Mouse (Mus musculus): ENCODE measurements around the gene Exoc8. TPM values are rescaled to one million over a fixed set of nuclear protein-coding genes. Genes with fewer than 3 reads are reported as not detected.

The Exoc8 gene
- polyA plus RNA-seq, 1 experiment from 2014 or later, result 14.1 TPM

- peaks cover 44% of the 10 kb centered on the region for H3K36me3 ChIP-seq (ENCODE audit: control insufficient read depth, insufficient read depth, low read length)
- H3K4me1 ChIP-seq (ENCODE audit: control insufficient read depth, insufficient read depth, low read length), result no peaks in the 10 kb centered on the region
- no peak overlapping the region for H3K27ac ChIP-seq (ENCODE audit: low read length)
- no peak for ATAC-seq
- H3K9ac ChIP-seq (ENCODE audit: low read depth, low read length), result no peak overlapping the region
- no peaks in the 10 kb centered on the region for H3K27me3 ChIP-seq (ENCODE audit: control insufficient read depth, insufficient read depth, low read depth, low read length)
- H3K9me3 ChIP-seq (replicated peaks; ENCODE audit: control insufficient read depth, low read length, poor library complexity, severe bottlenecking), result no peaks in the 10 kb centered on the region
- no peak overlapping the region for H3K4me3 ChIP-seq (ENCODE audit: low read depth, low read length)
- 81% methylated on average over 17 of the region's 17 CpGs for WGBS
- H3K4me2 ChIP-seq (ENCODE audit: low read length), result no peak overlapping the region
These were observed 14.7 kb upstream of the Exoc8 start for GRCm38 (mm10) chr8:124911938-124912872.

- no peaks in the 10 kb centered on the region for H3K27me3 ChIP-seq (ENCODE audit: control insufficient read depth, insufficient read depth, low read depth, low read length)
- ATAC-seq, result no peak
- H3K4me1 ChIP-seq (ENCODE audit: control insufficient read depth, insufficient read depth, low read length), result peaks cover 2% of the 10 kb centered on the region; the same call in 1 of the 2 replicates
- peaks cover 49% of the 10 kb centered on the region for H3K36me3 ChIP-seq (ENCODE audit: control insufficient read depth, insufficient read depth, low read length)
- H3K4me3 ChIP-seq (ENCODE audit: low read depth, low read length), result no peak overlapping the region
- no peak overlapping the region for H3K4me2 ChIP-seq (ENCODE audit: low read length)
- H3K9me3 ChIP-seq (replicated peaks; ENCODE audit: control insufficient read depth, low read length, poor library complexity, severe bottlenecking), result no peaks in the 10 kb centered on the region
- no peak overlapping the region for H3K9ac ChIP-seq (ENCODE audit: low read depth, low read length)
- WGBS, result 90% methylated on average over 10 of the region's 10 CpGs
- no peak overlapping the region for H3K27ac ChIP-seq (ENCODE audit: low read length)
These were observed 12.8 kb upstream of the Exoc8 start for GRCm38 (mm10) chr8:124910349-124910748.

DNA sequence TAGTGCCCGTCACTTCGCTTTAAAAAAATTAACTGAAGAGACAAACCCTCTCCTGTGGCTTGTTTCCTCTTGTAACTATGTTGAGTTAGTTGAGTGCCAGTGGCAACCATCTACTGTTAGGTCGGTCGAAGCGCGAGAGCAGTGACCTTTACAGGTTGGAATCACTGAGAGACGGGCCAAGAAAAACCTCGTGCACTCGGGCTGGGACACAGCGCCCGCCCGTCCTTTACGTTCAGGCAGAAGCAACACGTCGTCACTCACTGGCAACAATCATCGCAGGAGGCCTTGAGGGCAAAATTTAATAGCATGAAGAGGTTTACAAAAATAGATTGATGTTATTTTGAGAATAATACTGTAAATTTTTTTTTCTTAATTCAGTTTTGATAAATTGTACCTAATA, 12.4 kb upstream of the Exoc8 start:
- Histone ChIP-seq H3K9me3 (replicated peaks; ENCODE audit: control insufficient read depth, low read length, poor library complexity, severe bottlenecking) (no peaks in the 10 kb centered on the region), H3K9ac (ENCODE audit: low read depth, low read length) (no peak overlapping the region), H3K27ac (ENCODE audit: low read length) (no peak overlapping the region), H3K36me3 (ENCODE audit: control insufficient read depth, insufficient read depth, low read length) (peaks cover 46% of the 10 kb centered on the region), H3K4me2 (ENCODE audit: low read length) (no peak overlapping the region), H3K4me1 (ENCODE audit: control insufficient read depth, insufficient read depth, low read length) (peaks cover 3% of the 10 kb centered on the region; the same call in 1 of the 2 replicates), H3K27me3 (ENCODE audit: control insufficient read depth, insufficient read depth, low read depth, low read length) (no peaks in the 10 kb centered on the region), H3K4me3 (ENCODE audit: low read depth, low read length) (no peak overlapping the region)
- ATAC-seq, result no peak
- WGBS, result 96% methylated on average over 16 of the region's 16 CpGs

GRCm38 (mm10) chr8:124905482-124905881, 8.0 kb upstream of the Exoc8 start:
- no peak for ATAC-seq
- 95% methylated on average over 2 of the region's 2 CpGs for WGBS
- no peak overlapping the region for H3K9ac ChIP-seq (ENCODE audit: low read depth, low read length)
- peaks cover 3% of the 10 kb centered on the region; the same call in 1 of the 2 replicates for H3K4me1 ChIP-seq (ENCODE audit: control insufficient read depth, insufficient read depth, low read length)
- H3K27ac ChIP-seq (ENCODE audit: low read length), result no peak overlapping the region
- H3K9me3 ChIP-seq (replicated peaks; ENCODE audit: control insufficient read depth, low read length, poor library complexity, severe bottlenecking), result no peaks in the 10 kb centered on the region
- no peaks in the 10 kb centered on the region for H3K27me3 ChIP-seq (ENCODE audit: control insufficient read depth, insufficient read depth, low read depth, low read length)
- peaks cover 43% of the 10 kb centered on the region for H3K36me3 ChIP-seq (ENCODE audit: control insufficient read depth, insufficient read depth, low read length)
- no peak overlapping the region for H3K4me2 ChIP-seq (ENCODE audit: low read length)
- H3K4me3 ChIP-seq (ENCODE audit: low read depth, low read length), result no peak overlapping the region

DNA sequence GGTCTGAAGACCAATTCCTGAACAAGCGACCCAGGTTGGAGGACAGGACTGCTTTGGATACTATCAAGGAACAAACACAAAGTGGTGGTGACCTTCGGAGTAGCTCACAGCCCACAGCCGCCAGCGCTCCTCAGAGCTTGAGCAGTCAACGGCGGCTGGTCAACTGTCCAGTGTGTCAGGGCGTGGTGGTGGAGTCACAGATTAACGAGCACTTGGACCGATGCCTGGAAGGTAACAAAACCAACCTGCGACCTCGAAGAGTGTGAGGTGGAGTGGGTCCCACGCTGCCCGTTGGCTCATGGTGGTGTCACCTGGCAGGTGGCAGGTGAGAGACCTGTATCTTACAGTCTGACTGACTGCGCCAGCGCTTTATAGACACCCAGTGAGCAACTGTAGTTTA, 5.7 kb upstream of the Exoc8 start:
- H3K9ac ChIP-seq (ENCODE audit: low read depth, low read length), result no peak overlapping the region
- no peaks in the 10 kb centered on the region for H3K9me3 ChIP-seq (replicated peaks; ENCODE audit: control insufficient read depth, low read length, poor library complexity, severe bottlenecking)
- WGBS, result 96% methylated on average over 15 of the region's 15 CpGs
- no peaks in the 10 kb centered on the region for H3K27me3 ChIP-seq (ENCODE audit: control insufficient read depth, insufficient read depth, low read depth, low read length)
- H3K4me1 ChIP-seq (ENCODE audit: control insufficient read depth, insufficient read depth, low read length), result peaks cover 16% of the 10 kb centered on the region
- peaks cover 38% of the 10 kb centered on the region for H3K36me3 ChIP-seq (ENCODE audit: control insufficient read depth, insufficient read depth, low read length)
- no peak for ATAC-seq
- H3K4me3 ChIP-seq (ENCODE audit: low read depth, low read length), result no peak overlapping the region
- no peak overlapping the region for H3K27ac ChIP-seq (ENCODE audit: low read length)
- H3K4me2 ChIP-seq (ENCODE audit: low read length), result no peak overlapping the region

DNA sequence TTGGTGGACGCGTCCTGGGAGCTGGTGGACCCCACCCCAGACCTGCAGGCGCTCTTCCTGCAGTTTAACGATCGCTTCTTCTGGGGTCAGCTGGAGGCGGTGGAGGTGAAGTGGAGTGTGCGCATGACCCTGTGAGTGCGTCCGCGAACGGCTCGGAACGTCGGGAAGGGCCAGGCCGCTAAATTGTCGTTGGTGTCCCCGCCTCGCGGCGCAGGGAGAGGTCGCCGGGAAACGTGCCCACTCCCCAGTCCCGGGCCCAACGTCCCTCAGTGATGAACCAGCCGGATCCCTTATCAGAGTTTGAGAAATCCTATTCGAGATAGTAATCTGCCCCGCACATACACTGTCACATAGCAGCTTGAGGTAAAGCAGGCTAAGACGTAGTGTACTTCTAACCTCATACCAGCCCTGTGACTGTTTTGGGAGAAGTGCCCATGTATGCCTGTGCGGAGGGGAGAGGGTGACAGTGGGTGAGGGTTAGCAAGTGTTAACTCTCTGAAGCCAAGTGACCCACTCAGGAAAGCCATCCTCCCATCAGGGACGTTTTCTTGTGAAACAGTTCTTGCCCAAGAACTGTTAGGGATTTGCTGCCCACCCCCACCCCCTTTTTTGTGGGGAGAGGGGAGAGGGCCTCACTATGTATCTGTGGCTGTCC, 873 bp upstream of the Exoc8 start:
- peak; percentile 0; the same call in 1 of the 2 replicates for ATAC-seq
- Histone ChIP-seq H3K27ac (ENCODE audit: low read length) (peak overlapping the region; percentile 88), H3K4me2 (ENCODE audit: low read length) (peak overlapping the region; percentile 82), H3K9ac (ENCODE audit: low read depth, low read length) (peak overlapping the region; percentile 84), H3K4me3 (ENCODE audit: low read depth, low read length) (peak overlapping the region; percentile 99), H3K27me3 (ENCODE audit: control insufficient read depth, insufficient read depth, low read depth, low read length) (no peaks in the 10 kb centered on the region), H3K9me3 (replicated peaks; ENCODE audit: control insufficient read depth, low read length, poor library complexity, severe bottlenecking) (no peaks in the 10 kb centered on the region), H3K36me3 (ENCODE audit: control insufficient read depth, insufficient read depth, low read length) (peaks cover 41% of the 10 kb centered on the region), H3K4me1 (ENCODE audit: control insufficient read depth, insufficient read depth, low read length) (peaks cover 32% of the 10 kb centered on the region)
- 8% methylated on average over 31 of the region's 31 CpGs for WGBS

DNA sequence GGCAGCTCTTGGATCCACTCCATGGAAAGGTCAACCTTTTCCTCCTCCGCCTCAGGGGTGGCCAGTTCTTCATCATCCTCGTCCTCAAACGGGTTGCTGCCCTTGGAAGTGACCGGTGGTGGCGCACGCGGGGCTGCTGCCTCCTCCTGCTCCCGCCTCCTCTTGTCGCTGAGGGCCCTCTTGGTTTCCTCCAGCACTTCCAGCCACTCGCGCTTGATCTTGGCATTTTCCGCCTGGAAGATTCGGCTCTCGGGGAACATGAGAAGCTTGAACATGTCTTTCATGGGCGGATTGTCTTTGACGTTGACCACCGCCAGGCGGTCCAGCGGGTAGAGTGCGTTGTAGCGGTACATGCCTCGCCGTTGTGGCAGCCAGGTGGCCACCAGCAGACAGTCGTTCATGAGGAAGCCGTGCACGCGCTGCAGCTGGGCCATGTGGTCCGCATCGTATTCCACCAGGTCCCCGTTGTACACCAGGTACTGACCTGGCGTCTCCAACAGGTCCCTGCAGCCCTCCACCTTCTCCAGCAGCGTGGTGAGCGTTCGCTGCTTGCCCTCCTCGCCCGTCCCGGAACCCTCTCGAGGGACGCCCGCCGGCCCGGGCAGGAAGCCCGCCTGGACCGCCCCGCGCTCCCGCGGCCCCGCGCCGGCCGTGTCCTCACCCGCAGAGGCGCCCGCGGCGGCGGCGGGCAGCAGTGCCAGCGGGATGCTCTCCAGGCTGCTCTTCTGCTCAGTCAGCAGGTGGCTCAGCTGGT, 696 bp downstream of the Exoc8 start:
- ATAC-seq, result peak; percentile 57
- H3K9ac ChIP-seq (ENCODE audit: low read depth, low read length), result peak overlapping the region; percentile 88
- peak overlapping the region; percentile 88 for H3K27ac ChIP-seq (ENCODE audit: low read length)
- WGBS, result 1% methylated on average over 56 of the region's 60 CpGs
- peak overlapping the region; percentile 89 for H3K4me2 ChIP-seq (ENCODE audit: low read length)
- peaks cover 32% of the 10 kb centered on the region for H3K4me1 ChIP-seq (ENCODE audit: control insufficient read depth, insufficient read depth, low read length)
- H3K4me3 ChIP-seq (ENCODE audit: low read depth, low read length), result peak overlapping the region; percentile 99
- H3K36me3 ChIP-seq (ENCODE audit: control insufficient read depth, insufficient read depth, low read length), result peaks cover 27% of the 10 kb centered on the region
- H3K9me3 ChIP-seq (replicated peaks; ENCODE audit: control insufficient read depth, low read length, poor library complexity, severe bottlenecking), result no peaks in the 10 kb centered on the region
- no peaks in the 10 kb centered on the region for H3K27me3 ChIP-seq (ENCODE audit: control insufficient read depth, insufficient read depth, low read depth, low read length)

DNA sequence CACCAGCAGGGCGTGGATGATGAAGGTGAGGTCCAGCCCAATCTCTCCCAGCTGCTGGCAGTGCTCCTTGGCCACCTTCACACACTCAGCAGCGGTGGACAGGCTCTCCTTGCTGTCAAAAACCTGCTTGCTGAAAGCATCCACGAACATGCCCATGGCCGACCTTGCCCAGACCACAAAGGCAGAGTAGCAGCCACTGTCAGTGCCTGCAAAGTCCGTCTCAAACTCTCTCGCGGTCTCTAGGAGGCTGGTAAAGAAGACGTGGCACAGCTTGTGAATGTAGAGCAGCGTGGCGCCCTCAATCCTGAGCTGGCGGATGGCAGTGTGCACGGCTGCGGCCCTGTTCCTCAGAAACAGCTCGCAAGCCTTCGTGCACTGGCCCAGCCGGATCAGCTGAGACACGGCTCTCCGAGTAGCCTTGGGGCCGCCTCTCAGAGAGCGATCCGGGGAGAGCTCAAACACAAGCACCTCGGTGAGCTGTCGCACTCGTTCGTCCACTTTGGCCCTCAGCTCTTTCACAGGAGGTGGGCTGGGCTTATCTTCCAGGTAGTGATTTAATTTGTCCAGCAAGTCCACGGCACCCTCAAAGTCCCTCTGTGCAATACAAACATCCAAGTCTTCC, 1.4 kb downstream of the Exoc8 start:
- Histone ChIP-seq H3K4me1 (ENCODE audit: control insufficient read depth, insufficient read depth, low read length) (peaks cover 32% of the 10 kb centered on the region), H3K4me2 (ENCODE audit: low read length) (peak overlapping the region; percentile 89), H3K4me3 (ENCODE audit: low read depth, low read length) (peak overlapping the region; percentile 99), H3K27me3 (ENCODE audit: control insufficient read depth, insufficient read depth, low read depth, low read length) (no peaks in the 10 kb centered on the region), H3K9me3 (replicated peaks; ENCODE audit: control insufficient read depth, low read length, poor library complexity, severe bottlenecking) (no peaks in the 10 kb centered on the region), H3K27ac (ENCODE audit: low read length) (0 out of 2 replicates have a peak overlapping the region, but pooled peaks have one; percentile 88), H3K36me3 (ENCODE audit: control insufficient read depth, insufficient read depth, low read length) (peaks cover 26% of the 10 kb centered on the region), H3K9ac (ENCODE audit: low read depth, low read length) (peak overlapping the region; percentile 88)
- ATAC-seq, result no peak
- 83% methylated on average over 26 of the region's 26 CpGs for WGBS

Measured in midbrain, embryonic 16.5 days (tissue).